Comparison of ENCODE assay signal across 8 mouse cellular contexts in the genomic region with DNA sequence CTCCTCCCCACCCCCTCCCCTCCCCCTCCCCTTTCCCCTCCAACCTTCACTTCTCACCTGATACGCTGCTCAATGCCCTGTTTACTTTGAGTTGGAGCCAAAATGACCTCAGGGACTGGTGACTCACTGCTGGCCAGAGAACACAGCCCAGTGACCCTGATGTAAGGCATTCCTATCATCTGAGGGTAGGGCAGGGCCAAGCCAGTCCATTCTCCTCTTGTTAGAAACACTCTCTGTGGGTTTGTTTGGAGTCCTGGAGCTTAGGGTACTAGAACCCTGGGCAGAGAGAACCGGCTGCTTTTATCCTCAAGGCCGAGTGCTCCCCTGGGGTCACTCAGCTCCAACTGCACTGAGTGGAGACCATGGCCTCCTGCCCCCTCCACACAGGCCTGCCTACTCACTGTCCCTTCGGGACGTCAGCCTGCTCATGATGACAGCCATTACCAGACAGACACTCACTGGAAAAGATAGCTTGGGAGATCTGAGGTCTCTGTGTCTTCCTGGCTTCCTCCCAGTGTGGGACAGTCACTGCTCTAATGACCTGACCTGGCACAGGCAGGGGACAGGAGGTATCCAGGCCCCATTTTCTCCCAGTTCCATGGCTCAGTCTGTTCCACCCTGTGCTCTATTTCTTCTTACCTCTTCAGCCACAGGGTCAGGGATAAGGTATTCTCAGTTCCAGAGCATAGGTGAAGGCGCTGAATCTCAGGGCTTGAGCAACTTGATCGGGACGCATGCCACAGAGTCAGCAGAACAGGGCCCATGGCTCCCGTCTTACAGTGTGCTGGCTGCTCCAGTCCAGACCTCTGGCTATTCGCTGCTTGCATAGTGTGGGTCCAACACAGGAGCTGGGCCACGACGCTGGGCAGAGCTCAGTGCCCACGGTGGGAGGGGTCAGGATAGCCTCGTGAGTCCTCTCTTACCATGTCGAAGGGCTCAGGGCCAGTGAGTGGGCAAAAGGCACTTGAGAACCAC.
DNase-seq lines count a peak whose midpoint lies in the region; ATAC-seq and TF ChIP-seq lines count a peak whose summit lies in the region.

No protein-coding gene starts in this region.

- no peak for TF ChIP-seq CTCF in embryonic fibroblast, embryonic 13.5 days (IDR thresholded peaks at IDR 0.05; ENCODE audit: borderline replicate concordance, insufficient read depth, low read length)
- no peak for TF ChIP-seq CTCF in kidney, adult 2 months (conservative IDR thresholded peaks at IDR 0.05; ENCODE audit: insufficient read depth, insufficient read length, low read depth, low read length)
- no peak for TF ChIP-seq CTCF in lung, embryonic 14.5 days (IDR thresholded peaks at IDR 0.05; ENCODE audit: low read depth)

- H3K4me2 ChIP-seq in neural tube, embryonic 11.5 days (ENCODE audit: low read depth), result no peak overlapping the region
- H3K4me2 ChIP-seq in neural tube, embryonic 15.5 days, result no peak overlapping the region
- H3K4me2 ChIP-seq in lung, embryonic 14.5 days, result no peak overlapping the region

- intact Hi-C loops in left cerebral cortex, postnatal 36 days (cut with DNase I), result no loop called here

- peaks cover 10% of the 10 kb centered on the region for H3K4me1 ChIP-seq in neural tube, embryonic 11.5 days (ENCODE audit: control insufficient read depth, insufficient read depth, low read length)
- peaks cover 13% of the 10 kb centered on the region for H3K4me1 ChIP-seq in neural tube, embryonic 15.5 days
- H3K4me1 ChIP-seq in embryonic fibroblast, embryonic 13.5 days (ENCODE audit: control insufficient read depth, insufficient read depth, low read length), result peaks cover 7% of the 10 kb centered on the region
- H3K4me1 ChIP-seq in kidney, adult 2 months (ENCODE audit: control insufficient read depth, insufficient read depth, low read length), result 0 out of 2 replicates have a peak, but pooled peaks cover 3% of the 10 kb centered on the region
- peaks cover 12% of the 10 kb centered on the region for H3K4me1 ChIP-seq in lung, embryonic 14.5 days (ENCODE audit: insufficient read depth)

- no peak overlapping the region for H3K9ac ChIP-seq in neural tube, embryonic 11.5 days (ENCODE audit: low read length)
- H3K9ac ChIP-seq in neural tube, embryonic 15.5 days (replicated peaks), result no peak overlapping the region
- no peak overlapping the region for H3K9ac ChIP-seq in lung, embryonic 14.5 days

- no peak for DNase-seq in neural tube, embryonic 11.5 days (ENCODE audit: low spot score)
- peak; percentile 71 for DNase-seq in kidney, adult 2 months
- peak; percentile 57 for DNase-seq in lung, embryonic 14.5 days
- DNase-seq in left cerebral cortex, postnatal 36 days (ENCODE audit: low spot score in 2 of 2), result no peak
- no peak for DNase-seq in thymus, adult 18-20 months

- no peak for TF ChIP-seq POLR2A in embryonic fibroblast, embryonic 13.5 days (IDR thresholded peaks at IDR 0.05; ENCODE audit: low read depth, low read length)
- no peak for TF ChIP-seq POLR2A in kidney, adult 2 months (IDR thresholded peaks at IDR 0.05; ENCODE audit: low read depth, low read length)

- ATAC-seq in neural tube, embryonic 11.5 days (ENCODE audit: insufficient read depth, low FRiP score, low TSS enrichment), result no peak
- no peak for ATAC-seq in neural tube, embryonic 15.5 days (ENCODE audit: low FRiP score)
- peak; percentile 62 for ATAC-seq in lung, embryonic 14.5 days (ENCODE audit: insufficient read depth)
- no peak for ATAC-seq in activated CD4-positive, CD25-positive, alpha-beta regulatory T cell, adult 4 months

- H3K4me3 ChIP-seq in neural tube, embryonic 11.5 days (ENCODE audit: low read depth, low read length), result no peak overlapping the region
- H3K4me3 ChIP-seq in neural tube, embryonic 15.5 days (replicated peaks), result no peak overlapping the region
- no peak overlapping the region for H3K4me3 ChIP-seq in embryonic fibroblast, embryonic 13.5 days (ENCODE audit: insufficient read depth, low read length)
- no peak overlapping the region for H3K4me3 ChIP-seq in kidney, adult 2 months (ENCODE audit: insufficient read depth, low read depth, low read length)
- H3K4me3 ChIP-seq in lung, embryonic 14.5 days (ENCODE audit: low read depth, low read length), result no peak overlapping the region

- H3K36me3 ChIP-seq in neural tube, embryonic 11.5 days (ENCODE audit: control insufficient read depth, insufficient read depth, low read length), result no peaks in the 10 kb centered on the region
- no peaks in the 10 kb centered on the region for H3K36me3 ChIP-seq in neural tube, embryonic 15.5 days
- no peaks in the 10 kb centered on the region for H3K36me3 ChIP-seq in kidney, adult 2 months (ENCODE audit: control insufficient read depth, insufficient read depth, low read length)
- no peaks in the 10 kb centered on the region for H3K36me3 ChIP-seq in lung, embryonic 14.5 days (ENCODE audit: insufficient read depth)

- H3K27ac ChIP-seq in neural tube, embryonic 11.5 days (ENCODE audit: low read depth, low read length), result 0 out of 2 replicates have a peak overlapping the region, but pooled peaks have one; percentile 17
- H3K27ac ChIP-seq in neural tube, embryonic 15.5 days (replicated peaks), result no peak overlapping the region
- 0 out of 2 replicates have a peak overlapping the region, but pooled peaks have one; percentile 2 for H3K27ac ChIP-seq in embryonic fibroblast, embryonic 13.5 days (ENCODE audit: insufficient read depth, low read length)
- H3K27ac ChIP-seq in kidney, adult 2 months (ENCODE audit: insufficient read depth, low read depth, low read length), result no peak overlapping the region
- peak overlapping the region; percentile 67 for H3K27ac ChIP-seq in lung, embryonic 14.5 days (ENCODE audit: low read depth)

- H3K27me3 ChIP-seq in neural tube, embryonic 11.5 days (ENCODE audit: control insufficient read depth, insufficient read depth, low read length), result no peaks in the 10 kb centered on the region
- H3K27me3 ChIP-seq in neural tube, embryonic 15.5 days (replicated peaks), result no peaks in the 10 kb centered on the region
- no peaks in the 10 kb centered on the region for H3K27me3 ChIP-seq in kidney, adult 2 months (replicated peaks; ENCODE audit: control insufficient read depth, insufficient read depth, low read length)
- H3K27me3 ChIP-seq in lung, embryonic 14.5 days (ENCODE audit: insufficient read depth, low read length), result no peaks in the 10 kb centered on the region

- no peaks in the 10 kb centered on the region for H3K9me3 ChIP-seq in neural tube, embryonic 11.5 days (ENCODE audit: control insufficient read depth, low read length)
- H3K9me3 ChIP-seq in neural tube, embryonic 15.5 days (replicated peaks), result no peaks in the 10 kb centered on the region
- H3K9me3 ChIP-seq in lung, embryonic 14.5 days (ENCODE audit: low read depth, low read length), result no peaks in the 10 kb centered on the region

- 79% methylated on average over 15 of the region's 15 CpGs for WGBS in neural tube, embryonic 11.5 days
- WGBS in neural tube, embryonic 15.5 days, result 78% methylated on average over 15 of the region's 15 CpGs
- WGBS in kidney, adult 2 months, result 68% methylated on average over 15 of the region's 15 CpGs
- WGBS in lung, embryonic 14.5 days, result 54% methylated on average over 15 of the region's 15 CpGs

Comparison
In these comparisons a context has a peak if more than half of its experiments do, and no peak if none do; other contexts are left out.
1. H3K27ac ChIP-seq: peak in neural tube, embryonic 11.5 days (single experiment), embryonic fibroblast, embryonic 13.5 days (single experiment) and lung, embryonic 14.5 days (single experiment); none in neural tube, embryonic 15.5 days (single experiment) and kidney, adult 2 months (single experiment).
2. DNase-seq: peak in kidney, adult 2 months (single experiment) and lung, embryonic 14.5 days (single experiment); none in neural tube, embryonic 11.5 days (single experiment), left cerebral cortex, postnatal 36 days (0 of 2) and thymus, adult 18-20 months (0 of 2).